Mouse (Mus musculus) G1E (cell line): Measurements from ENCODE around the gene Olig2. TPM values are rescaled to one million over a fixed set of nuclear protein-coding genes. Genes with fewer than 3 reads are reported as not detected.

Experiments
- ATAC-seq: 2 replicates; pipeline ENCODE4 v1.8.0; 2016; ENCODE audit warnings: mild to moderate bottlenecking; ENCODE audit not compliant: insufficient number of reproducible peaks, poor library complexity, low FRiP score, severe bottlenecking; ENCODE audit errors: extremely low read depth
- DNase-seq: peaks from one replicate; pipeline ENCODE4 v3.0.0; 2012; ENCODE audit warnings: low spot score
- H3K27me3 ChIP-seq: 2 replicates; pipeline ENCODE4 v1.6.1; 2012; ENCODE audit warnings: mild to moderate bottlenecking, low read length, inconsistent platforms; ENCODE audit not compliant: insufficient read depth
- H3K36me3 ChIP-seq: replicated peaks from 2 replicates; pipeline ENCODE3; 2012; ENCODE audit warnings: mild to moderate bottlenecking, inconsistent platforms
- H3K4me1 ChIP-seq: 2 replicates; pipeline ENCODE4 v1.6.1; 2012; ENCODE audit warnings: low read depth, low read length, inconsistent platforms, mixed read lengths; ENCODE audit not compliant: insufficient read depth
- H3K4me3 ChIP-seq: 2 replicates; pipeline ENCODE4 v1.5.1; 2012; ENCODE audit warnings: low read depth, mild to moderate bottlenecking, inconsistent platforms, low read length, moderate library complexity, mixed read lengths
- H3K9me3 ChIP-seq: replicated peaks from 2 replicates; pipeline ENCODE4 v1.6.1; 2012; ENCODE audit warnings: inconsistent platforms
- CTCF ChIP-seq: IDR thresholded peaks from 2 replicates; pipeline ENCODE4 v1.5.1; 2012; ENCODE audit warnings: low read depth, low read length, inconsistent platforms, mixed read lengths
- GATA1 ChIP-seq: IDR thresholded peaks from 2 replicates; pipeline ENCODE4 v1.6.1; 2012; ENCODE audit warnings: borderline replicate concordance, low read length, inconsistent platforms, mixed read lengths
- GATA2 ChIP-seq: IDR thresholded peaks from 2 replicates; pipeline ENCODE4 v1.6.1; 2012; ENCODE audit warnings: low read depth, low read length, inconsistent platforms, borderline replicate concordance
- POLR2AphosphoS5 ChIP-seq: IDR thresholded peaks from 2 replicates; pipeline ENCODE4 v1.6.1; 2012; ENCODE audit warnings: low read depth, low read length, inconsistent platforms; ENCODE audit not compliant: insufficient replicate concordance
- TAL1 ChIP-seq: conservative IDR thresholded peaks from 2 replicates; pipeline ENCODE4 v1.6.1; 2012; ENCODE audit warnings: low read depth, low read length, inconsistent platforms, mixed read lengths
- polyA plus RNA-seq: library from polyadenylated mRNA; stranded (reverse); fragments of >175 nt; gene quantifications from 2 replicates; pipeline ENCODE4 v1.2.3, GENCODE M21; 2012
- total RNA-seq, 2 experiments: library from RNA; stranded (forward) in 1 of 2; stranded (reverse) in 1 of 2; fragments of 200-1000 nt in 1 of 2; fragments of >200 nt in 1 of 2; fragmentation: Nextera tagmentation in 1 of 2; gene quantifications; 2 replicates each; pipeline ENCODE4 v1.2.3; 2014 to 2017

The Olig2 gene
- total and polyA plus RNA-seq, 3 experiments: 0.05 TPM; not detected in 2

GRCm38 (mm10) chr16:91224481-91225232 lies 600 bp upstream of the Olig2 start:
- Histone ChIP-seq H3K4me1 (peaks cover 10% of the 10 kb centered on the region), H3K9me3 (peaks cover 23% of the 10 kb centered on the region), H3K4me3 (no peak overlapping the region), H3K27me3 (peaks cover 81% of the 10 kb centered on the region), H3K36me3 (no peaks in the 10 kb centered on the region)
- no peak for DNase-seq
- TF ChIP-seq POLR2AphosphoS5 (no peak), CTCF (no peak), GATA2 (no peak), GATA1 (no peak), TAL1 (no peak)
- ATAC-seq: no peak

- DNase-seq: no peak
- H3K4me1 ChIP-seq: peaks cover 3% of the 10 kb centered on the region; the same call in 1 of the 2 replicates
- H3K9me3 ChIP-seq: peaks cover 23% of the 10 kb centered on the region
- no peaks in the 10 kb centered on the region for H3K36me3 ChIP-seq
- TF ChIP-seq GATA1 (no peak), TAL1 (no peak), CTCF (no peak), POLR2AphosphoS5 (no peak), GATA2 (no peak)
- no peak for ATAC-seq
- H3K4me3 ChIP-seq: peak overlapping the region; percentile 20; the same call in 1 of the 2 replicates
- H3K27me3 ChIP-seq: peaks cover 69% of the 10 kb centered on the region
These were observed 1.0 kb downstream of the Olig2 start for GRCm38 (mm10) chr16:91226038-91226882.

DNA sequence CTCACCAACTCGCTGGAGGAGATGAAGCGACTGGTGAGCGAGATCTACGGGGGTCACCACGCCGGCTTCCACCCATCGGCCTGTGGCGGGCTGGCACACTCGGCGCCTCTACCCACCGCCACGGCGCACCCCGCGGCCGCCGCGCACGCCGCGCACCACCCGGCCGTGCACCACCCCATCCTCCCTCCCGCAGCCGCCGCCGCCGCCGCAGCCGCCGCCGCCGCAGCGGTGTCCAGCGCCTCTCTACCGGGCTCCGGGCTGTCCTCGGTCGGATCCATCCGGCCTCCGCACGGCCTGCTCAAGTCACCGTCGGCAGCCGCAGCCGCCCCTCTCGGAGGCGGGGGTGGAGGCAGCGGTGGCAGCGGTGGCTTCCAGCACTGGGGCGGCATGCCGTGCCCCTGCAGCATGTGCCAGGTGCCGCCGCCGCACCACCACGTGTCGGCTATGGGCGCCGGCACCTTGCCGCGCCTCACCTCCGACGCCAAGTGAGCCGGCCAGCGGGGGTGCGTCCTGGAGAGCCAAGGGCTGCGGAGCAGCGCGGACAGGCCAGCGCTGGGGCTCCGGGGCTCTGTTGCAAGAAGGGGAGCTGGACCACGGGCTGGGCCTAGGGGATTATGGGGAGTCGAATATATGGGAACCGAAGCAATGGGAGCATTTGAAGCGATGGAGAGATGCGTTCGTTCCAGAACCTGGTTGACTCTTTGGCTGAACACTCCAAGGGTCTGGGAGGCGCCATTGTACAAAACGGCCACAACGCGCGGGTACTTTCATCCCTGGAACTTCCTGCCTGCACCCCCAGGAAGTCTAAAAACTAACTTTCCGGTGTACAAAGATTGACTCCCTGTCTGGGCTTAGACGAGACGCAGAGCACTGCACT lies 1.9 kb downstream of the Olig2 start:
- H3K27me3 ChIP-seq: peaks cover 61% of the 10 kb centered on the region
- H3K4me3 ChIP-seq: peak overlapping the region; percentile 20; the same call in 1 of the 2 replicates
- peaks cover 3% of the 10 kb centered on the region; the same call in 1 of the 2 replicates for H3K4me1 ChIP-seq
- ATAC-seq: no peak
- TF ChIP-seq POLR2AphosphoS5 (no peak), GATA1 (no peak)
- DNase-seq: no peak
- H3K9me3 ChIP-seq: peaks cover 23% of the 10 kb centered on the region
- no peaks in the 10 kb centered on the region for H3K36me3 ChIP-seq

DNA sequence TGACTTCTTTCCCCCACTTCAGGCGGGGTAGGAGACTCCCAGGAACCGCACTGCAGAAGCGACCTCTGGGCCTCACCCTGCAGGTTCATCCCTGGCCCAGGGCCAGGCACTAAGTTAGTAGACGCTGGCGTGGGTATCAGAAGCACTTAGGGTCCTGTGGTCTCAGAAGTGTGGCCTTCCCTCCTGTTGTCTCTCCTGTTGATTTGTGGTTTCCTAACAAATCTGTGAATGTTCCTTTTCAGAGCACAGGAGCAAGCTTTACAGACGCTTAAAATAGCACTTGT lies 2.4 kb downstream of the Olig2 start:
- Histone ChIP-seq H3K9me3 (peaks cover 23% of the 10 kb centered on the region), H3K4me1 (peaks cover 3% of the 10 kb centered on the region; the same call in 1 of the 2 replicates), H3K36me3 (no peaks in the 10 kb centered on the region), H3K4me3 (no peak overlapping the region), H3K27me3 (peaks cover 58% of the 10 kb centered on the region)
- no peak for DNase-seq
- no peak for ATAC-seq
- TF ChIP-seq CTCF (no peak), TAL1 (no peak), POLR2AphosphoS5 (no peak), GATA1 (no peak), GATA2 (no peak)

GRCm38 (mm10) chr16:91228238-91229071 lies 3.2 kb downstream of the Olig2 start:
- ATAC-seq (no peak), DNase-seq (no peak)
- Histone ChIP-seq H3K36me3 (no peaks in the 10 kb centered on the region), H3K27me3 (peaks cover 53% of the 10 kb centered on the region), H3K4me3 (no peak overlapping the region), H3K4me1 (peaks cover 3% of the 10 kb centered on the region; the same call in 1 of the 2 replicates), H3K9me3 (peaks cover 23% of the 10 kb centered on the region)
- TF ChIP-seq GATA2 (no peak), CTCF (no peak), TAL1 (no peak), POLR2AphosphoS5 (no peak), GATA1 (no peak)

GRCm38 (mm10) chr16:91229072-91229348 lies 3.8 kb downstream of the Olig2 start:
- H3K4me1 ChIP-seq: peaks cover 3% of the 10 kb centered on the region; the same call in 1 of the 2 replicates
- DNase-seq (no peak), ATAC-seq (no peak)
- H3K36me3 ChIP-seq: no peaks in the 10 kb centered on the region
- TF ChIP-seq GATA2 (no peak), POLR2AphosphoS5 (no peak), TAL1 (no peak), GATA1 (no peak), CTCF (no peak)
- H3K4me3 ChIP-seq: no peak overlapping the region
- H3K9me3 ChIP-seq: peaks cover 23% of the 10 kb centered on the region
- peaks cover 52% of the 10 kb centered on the region for H3K27me3 ChIP-seq
